Mouse (Mus musculus): Measurements from ENCODE around the gene Ackr2. TPM values are rescaled to one million over a fixed set of nuclear protein-coding genes. Genes with fewer than 3 reads are reported as not detected.

The Ackr2 gene
- polyA plus RNA-seq, 1 experiment: 0.59 TPM

- H3K4me3 ChIP-seq (ENCODE audit: control insufficient read depth, low read depth, low read length): no peak overlapping the region
- no peaks in the 10 kb centered on the region for H3K36me3 ChIP-seq (ENCODE audit: control insufficient read depth, insufficient read depth, low read length)
- H3K4me1 ChIP-seq (ENCODE audit: control insufficient read depth, insufficient read depth, low read length): no peaks in the 10 kb centered on the region
- H3K27me3 ChIP-seq (ENCODE audit: control insufficient read depth, insufficient read depth, low read length): no peaks in the 10 kb centered on the region
- TF ChIP-seq CTCF (IDR thresholded peaks at IDR 0.05; ENCODE audit: control insufficient read depth, insufficient read depth, insufficient replicate concordance, low read depth, low read length): no peak
- no peak for TF ChIP-seq POLR2A (IDR thresholded peaks at IDR 0.05; ENCODE audit: control insufficient read depth, low read depth, low read length)
- no peak overlapping the region for H3K27ac ChIP-seq (ENCODE audit: control insufficient read depth, insufficient read depth, low read depth, low read length)
Observed at GRCm38 (mm10) chr9:121901710-121902700, 3.9 kb downstream of the Ackr2 start.

DNA sequence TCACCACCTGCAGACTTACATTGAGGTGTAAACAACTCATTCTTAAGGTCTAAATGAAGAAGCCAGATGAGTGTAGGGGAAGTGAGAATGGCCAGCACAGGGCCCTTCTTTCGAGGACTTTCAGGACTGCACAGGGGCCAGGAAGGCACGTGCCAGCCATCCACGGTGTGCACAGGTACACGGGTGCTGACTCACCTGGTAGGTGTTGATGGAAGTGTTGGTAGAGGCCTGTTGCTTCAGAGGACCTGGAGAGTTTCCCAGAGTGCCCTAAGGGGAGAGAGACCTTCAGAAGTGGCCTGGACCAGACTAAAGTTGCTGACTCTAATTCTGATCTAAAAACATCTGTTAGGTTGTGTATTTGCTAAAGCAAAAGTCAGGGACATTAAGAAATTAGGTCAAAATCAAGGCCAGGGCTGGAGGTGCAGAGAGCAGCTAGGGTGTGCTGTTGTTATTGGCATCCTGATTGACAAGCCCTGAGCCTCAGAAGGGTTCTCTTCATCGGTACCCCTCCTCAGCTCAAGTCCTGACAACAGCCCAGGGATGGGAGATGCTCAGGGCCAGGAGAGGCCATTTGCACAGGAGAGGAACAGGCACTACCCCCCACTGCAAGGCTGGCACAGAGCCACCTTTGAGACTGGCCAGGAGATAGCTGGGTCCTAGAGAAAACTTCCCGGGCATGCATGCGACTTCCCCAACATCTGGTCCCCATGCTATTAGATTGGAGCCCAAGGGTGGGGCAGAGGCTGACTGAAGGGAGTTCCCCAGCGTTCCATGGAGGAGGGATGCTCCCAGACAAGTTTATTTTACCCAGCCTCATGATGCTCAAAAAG, 5.5 kb downstream of the Ackr2 start:
- H3K27ac ChIP-seq (ENCODE audit: control insufficient read depth, insufficient read depth, low read depth, low read length): peak overlapping the region; percentile 54; the same call in 1 of the 2 replicates
- H3K4me3 ChIP-seq (ENCODE audit: control insufficient read depth, low read depth, low read length): no peak overlapping the region
- no peaks in the 10 kb centered on the region for H3K27me3 ChIP-seq (ENCODE audit: control insufficient read depth, insufficient read depth, low read length)
- no peaks in the 10 kb centered on the region for H3K36me3 ChIP-seq (ENCODE audit: control insufficient read depth, insufficient read depth, low read length)
- no peaks in the 10 kb centered on the region for H3K4me1 ChIP-seq (ENCODE audit: control insufficient read depth, insufficient read depth, low read length)
- TF ChIP-seq POLR2A (IDR thresholded peaks at IDR 0.05; ENCODE audit: control insufficient read depth, low read depth, low read length): no peak

DNA sequence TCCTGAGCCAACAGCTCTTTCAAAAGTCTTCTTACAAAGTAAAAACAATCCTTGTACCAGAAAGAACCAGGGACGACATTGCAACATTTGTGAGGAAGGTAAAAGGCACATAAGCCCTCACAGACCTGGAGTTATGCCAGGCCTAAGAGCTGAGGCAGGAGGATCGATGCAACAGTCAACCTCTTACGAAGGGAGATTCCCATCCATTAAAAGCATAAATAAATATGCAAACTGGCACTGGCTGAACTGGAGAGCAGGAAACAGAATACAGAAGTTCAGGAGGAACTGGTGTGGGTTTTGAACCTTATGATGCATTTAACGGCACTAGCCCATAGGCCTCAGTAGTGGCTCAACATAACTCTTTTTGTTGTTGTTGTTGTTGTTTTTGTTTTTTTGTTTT, 6.2 kb downstream of the Ackr2 start:
- H3K27ac ChIP-seq (ENCODE audit: control insufficient read depth, insufficient read depth, low read depth, low read length): no peak overlapping the region

DNA sequence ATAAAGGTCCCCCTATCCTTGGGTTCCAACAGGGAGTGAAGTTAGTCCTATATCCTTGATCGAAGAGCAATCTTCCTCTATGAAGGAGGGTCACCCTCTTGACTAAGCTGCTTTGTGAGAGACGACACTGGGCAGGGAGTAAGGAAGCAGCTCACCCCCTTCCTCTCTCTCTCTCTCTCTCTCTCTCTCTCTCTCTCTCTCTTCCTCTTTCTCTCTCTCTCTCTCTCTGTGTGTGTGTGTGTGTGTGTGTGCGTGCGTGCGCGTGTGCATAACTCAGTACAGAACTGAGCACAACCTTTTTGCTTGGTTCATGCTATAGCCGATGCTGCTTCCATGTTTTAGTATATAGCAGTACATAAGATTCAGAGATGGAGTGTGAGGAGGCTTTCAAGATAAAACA, 6.8 kb downstream of the Ackr2 start:
- H3K27me3 ChIP-seq (ENCODE audit: control insufficient read depth, insufficient read depth, low read length): no peaks in the 10 kb centered on the region
- no peak overlapping the region for H3K4me3 ChIP-seq (ENCODE audit: control insufficient read depth, low read depth, low read length)
- H3K4me1 ChIP-seq (ENCODE audit: control insufficient read depth, insufficient read depth, low read length): no peaks in the 10 kb centered on the region
- H3K36me3 ChIP-seq (ENCODE audit: control insufficient read depth, insufficient read depth, low read length): no peaks in the 10 kb centered on the region
- H3K27ac ChIP-seq (ENCODE audit: control insufficient read depth, insufficient read depth, low read depth, low read length): no peak overlapping the region
- TF ChIP-seq CTCF (IDR thresholded peaks at IDR 0.05; ENCODE audit: control insufficient read depth, insufficient read depth, insufficient replicate concordance, low read depth, low read length) (no peak), POLR2A (IDR thresholded peaks at IDR 0.05; ENCODE audit: control insufficient read depth, low read depth, low read length) (no peak)

More for the DNA sequence above, 6.2 kb downstream of the Ackr2 start:
- TF ChIP-seq CTCF (IDR thresholded peaks at IDR 0.05; ENCODE audit: control insufficient read depth, insufficient read depth, insufficient replicate concordance, low read depth, low read length) (no peak), POLR2A (IDR thresholded peaks at IDR 0.05; ENCODE audit: control insufficient read depth, low read depth, low read length) (no peak)
- Histone ChIP-seq H3K4me1 (ENCODE audit: control insufficient read depth, insufficient read depth, low read length) (no peaks in the 10 kb centered on the region), H3K36me3 (ENCODE audit: control insufficient read depth, insufficient read depth, low read length) (no peaks in the 10 kb centered on the region), H3K27me3 (ENCODE audit: control insufficient read depth, insufficient read depth, low read length) (no peaks in the 10 kb centered on the region), H3K4me3 (ENCODE audit: control insufficient read depth, low read depth, low read length) (no peak overlapping the region)

GRCm38 (mm10) chr9:121905556-121906185, 7.5 kb downstream of the Ackr2 start:
- TF ChIP-seq CTCF (IDR thresholded peaks at IDR 0.05; ENCODE audit: control insufficient read depth, insufficient read depth, insufficient replicate concordance, low read depth, low read length) (no peak), POLR2A (IDR thresholded peaks at IDR 0.05; ENCODE audit: control insufficient read depth, low read depth, low read length) (no peak)
- Histone ChIP-seq H3K27ac (ENCODE audit: control insufficient read depth, insufficient read depth, low read depth, low read length) (no peak overlapping the region), H3K4me1 (ENCODE audit: control insufficient read depth, insufficient read depth, low read length) (no peaks in the 10 kb centered on the region), H3K4me3 (ENCODE audit: control insufficient read depth, low read depth, low read length) (no peak overlapping the region), H3K36me3 (ENCODE audit: control insufficient read depth, insufficient read depth, low read length) (no peaks in the 10 kb centered on the region), H3K27me3 (ENCODE audit: control insufficient read depth, insufficient read depth, low read length) (no peaks in the 10 kb centered on the region)

DNA sequence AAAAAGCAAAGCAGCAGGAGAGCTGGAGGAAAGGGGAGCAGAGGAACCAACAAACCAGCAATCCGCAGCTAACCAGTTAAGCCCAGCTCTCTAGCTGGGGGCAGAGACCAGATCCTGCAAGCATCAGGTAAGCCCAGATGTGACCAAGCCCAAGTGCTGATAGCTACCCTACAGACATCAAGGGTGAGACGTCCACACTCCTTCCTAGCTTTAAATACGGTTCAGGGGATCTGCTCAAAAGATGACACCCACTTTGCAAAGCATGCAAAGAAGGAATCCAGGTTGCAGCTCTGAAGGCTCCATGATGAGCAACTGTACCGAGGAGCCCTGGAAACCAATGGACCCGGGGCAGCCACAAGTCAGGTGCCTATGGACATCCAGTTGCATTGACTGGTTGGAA, 8.3 kb downstream of the Ackr2 start:
- Histone ChIP-seq H3K27me3 (ENCODE audit: control insufficient read depth, insufficient read depth, low read length) (no peaks in the 10 kb centered on the region), H3K4me1 (ENCODE audit: control insufficient read depth, insufficient read depth, low read length) (no peaks in the 10 kb centered on the region), H3K36me3 (ENCODE audit: control insufficient read depth, insufficient read depth, low read length) (no peaks in the 10 kb centered on the region), H3K27ac (ENCODE audit: control insufficient read depth, insufficient read depth, low read depth, low read length) (no peak overlapping the region), H3K4me3 (ENCODE audit: control insufficient read depth, low read depth, low read length) (no peak overlapping the region)
- TF ChIP-seq CTCF (IDR thresholded peaks at IDR 0.05; ENCODE audit: control insufficient read depth, insufficient read depth, insufficient replicate concordance, low read depth, low read length) (no peak), POLR2A (IDR thresholded peaks at IDR 0.05; ENCODE audit: control insufficient read depth, low read depth, low read length) (no peak)
